Mouse (Mus musculus): Measurements from ENCODE around the gene Smpd1. TPM values are rescaled to one million over a fixed set of nuclear protein-coding genes. Genes with fewer than 3 reads are reported as not detected.

The Smpd1 gene
- total RNA-seq, 1 experiment from 2014 or later = 49.1 TPM

DNA sequence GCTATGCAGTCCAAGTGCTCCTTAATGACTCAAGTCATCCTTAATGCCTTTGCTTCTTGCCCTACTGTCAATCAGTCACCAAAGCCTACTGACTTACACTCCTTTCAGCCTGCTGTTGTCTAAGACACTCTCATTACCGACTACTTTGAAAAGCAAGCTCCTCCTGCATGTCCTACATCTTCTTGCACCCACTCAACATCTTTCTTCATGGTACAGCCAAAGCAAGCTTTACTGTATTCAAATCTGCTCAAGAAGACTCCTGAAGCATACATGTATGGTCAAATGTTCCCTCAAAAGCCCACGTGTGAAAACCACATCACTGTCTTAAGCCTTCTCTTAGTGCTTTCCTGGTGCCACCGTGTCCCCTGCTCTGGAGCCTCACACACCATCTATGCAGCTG is 9.2 kb downstream of the Smpd1 start:
- DNase-seq = no peak

DNA sequence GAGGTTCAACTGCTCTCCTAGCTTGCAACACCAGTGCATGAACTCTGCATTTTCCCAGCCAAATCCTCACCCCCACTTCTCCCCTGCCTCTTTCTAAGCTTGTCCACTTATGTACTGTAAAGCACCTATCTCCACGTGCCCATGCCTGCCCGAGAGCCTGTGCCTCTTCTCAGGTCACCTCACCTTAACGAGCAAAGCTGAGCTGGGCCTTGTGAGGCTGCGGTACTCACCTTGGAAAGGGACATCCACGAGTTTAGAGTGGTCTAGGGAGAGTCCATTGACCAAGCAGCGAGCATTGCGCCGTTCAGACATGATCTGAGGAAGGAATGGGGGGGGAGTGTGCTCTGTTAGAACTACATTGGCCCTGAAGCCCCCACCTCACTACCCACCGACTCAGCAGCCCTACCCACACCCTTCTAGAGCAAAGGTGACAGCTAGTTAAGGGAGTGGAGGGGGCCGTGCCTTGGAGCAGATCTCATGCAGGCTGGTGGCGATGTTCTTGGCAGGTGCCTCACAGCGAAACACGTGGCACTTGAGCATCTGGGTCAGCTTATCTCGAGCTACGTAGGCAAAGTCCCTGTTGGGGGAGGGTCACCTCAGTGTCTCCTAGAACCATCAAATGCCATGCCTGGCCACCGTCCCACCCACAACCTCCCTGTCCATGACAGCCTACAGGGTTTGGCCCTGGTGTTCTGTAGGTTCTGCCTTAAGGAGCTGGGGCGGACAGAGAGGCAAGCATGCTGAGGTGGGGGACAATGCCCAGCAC is 11.1 kb downstream of the Smpd1 start:
- no peak for DNase-seq

DNA sequence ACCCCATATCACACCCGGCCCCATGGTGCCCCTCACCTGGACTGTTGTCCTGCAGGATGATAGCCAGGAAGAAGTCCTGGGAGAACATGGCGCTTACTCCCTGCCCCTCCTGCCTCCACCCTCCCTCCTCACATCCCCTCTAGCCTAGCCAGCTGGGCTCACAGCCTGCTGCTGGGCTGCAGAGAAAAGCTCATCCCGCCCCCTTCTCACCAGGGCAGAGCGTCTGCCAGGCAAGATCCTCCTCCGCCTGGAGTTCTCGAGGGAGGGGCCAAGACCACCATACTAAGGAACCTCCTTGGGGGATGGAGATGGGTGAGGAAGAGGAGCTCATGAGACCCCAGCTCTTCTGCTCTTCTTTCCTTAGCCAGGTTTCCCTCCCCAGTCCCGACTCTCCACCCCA is 14.4 kb downstream of the Smpd1 start:
- DNase-seq = no peak

DNA sequence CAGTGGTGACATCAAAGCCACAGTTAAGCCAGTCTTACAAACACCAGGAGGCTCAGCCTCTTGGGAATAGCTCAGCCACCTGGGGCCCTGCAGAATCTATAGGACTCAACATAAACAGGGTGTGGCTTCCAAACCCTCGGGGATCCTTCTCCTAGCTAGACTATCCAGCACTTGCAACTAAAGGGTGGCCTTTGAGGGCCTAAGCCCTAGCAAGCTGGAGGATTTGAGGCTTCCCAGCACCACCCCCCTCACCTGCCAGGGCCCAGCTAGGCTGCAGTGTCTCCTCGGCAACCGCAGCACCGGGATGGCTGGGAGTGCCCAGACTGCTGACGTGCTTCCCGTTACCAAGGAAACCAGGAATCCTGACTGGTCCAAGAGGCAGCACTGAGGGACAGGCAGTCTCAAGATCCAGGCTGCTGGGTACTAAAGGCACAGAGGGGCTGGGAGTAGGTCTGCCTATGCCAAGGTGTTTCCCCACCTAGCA is 14.9 kb downstream of the Smpd1 start:
- peak; percentile 42 for DNase-seq

DNA sequence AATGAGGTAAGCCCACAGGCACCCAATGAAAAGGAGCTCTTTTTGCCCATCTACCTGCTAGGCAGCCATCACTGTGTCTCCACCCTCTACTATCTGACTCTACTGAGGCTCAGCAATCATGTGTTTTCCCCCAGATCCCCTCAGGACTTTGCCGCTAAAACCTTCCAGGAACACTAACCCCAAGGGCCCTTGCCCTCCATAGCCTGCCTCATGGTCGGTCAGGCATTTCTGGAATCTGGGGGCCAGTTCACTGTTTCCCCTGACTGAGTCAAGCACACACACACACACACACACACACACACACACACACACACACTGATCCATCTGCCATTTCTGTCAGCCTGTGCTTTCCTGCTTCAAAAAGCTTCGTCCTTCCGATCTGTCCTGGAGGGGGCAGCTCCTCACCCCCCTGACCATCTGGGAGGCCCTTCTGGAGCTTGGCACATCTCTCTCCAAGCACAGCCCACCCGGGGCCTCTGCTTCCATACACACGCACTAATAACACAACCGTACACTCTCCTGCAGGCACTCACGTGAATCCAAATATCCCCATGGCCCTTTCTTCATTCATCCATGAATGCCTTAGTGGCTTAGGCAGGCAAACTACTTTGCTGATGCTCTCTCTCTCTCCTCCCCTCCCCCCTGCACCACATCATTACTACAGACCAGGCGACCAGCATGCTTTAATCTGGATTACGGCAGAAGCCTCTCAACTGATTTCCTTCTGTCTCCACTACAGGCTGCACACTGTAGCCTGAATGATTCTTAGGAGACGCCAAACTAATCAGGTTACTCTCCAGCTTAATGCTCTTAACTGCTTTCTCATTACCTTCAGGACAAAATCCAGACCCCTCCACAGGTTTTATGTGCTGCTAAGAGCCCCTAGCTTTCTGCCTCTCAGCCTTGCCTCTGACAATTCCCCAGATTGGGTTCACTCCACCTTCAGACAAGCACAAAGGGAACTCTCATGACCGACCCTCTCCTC is 15.6 kb downstream of the Smpd1 start:
- no peak for DNase-seq

DNA sequence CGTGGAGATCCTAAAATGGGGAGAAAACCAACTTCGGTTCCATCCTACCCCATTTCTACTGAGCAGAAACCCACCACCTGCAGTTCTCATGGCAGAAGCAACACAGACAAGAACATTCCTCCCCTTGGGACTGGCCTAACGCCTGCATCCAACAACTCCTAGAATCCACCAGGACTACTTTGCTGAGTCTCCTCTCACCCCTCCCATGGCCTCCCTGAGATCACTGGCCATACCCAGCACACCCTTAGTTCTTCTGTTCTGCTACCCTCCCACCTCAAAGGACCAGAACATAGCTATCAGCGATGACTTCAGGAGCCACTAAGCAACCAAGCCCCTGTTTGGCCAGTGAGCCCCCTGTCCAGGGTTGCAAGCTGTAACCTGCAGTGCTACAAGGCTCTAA is 16.6 kb downstream of the Smpd1 start:
- no peak for DNase-seq

DNA sequence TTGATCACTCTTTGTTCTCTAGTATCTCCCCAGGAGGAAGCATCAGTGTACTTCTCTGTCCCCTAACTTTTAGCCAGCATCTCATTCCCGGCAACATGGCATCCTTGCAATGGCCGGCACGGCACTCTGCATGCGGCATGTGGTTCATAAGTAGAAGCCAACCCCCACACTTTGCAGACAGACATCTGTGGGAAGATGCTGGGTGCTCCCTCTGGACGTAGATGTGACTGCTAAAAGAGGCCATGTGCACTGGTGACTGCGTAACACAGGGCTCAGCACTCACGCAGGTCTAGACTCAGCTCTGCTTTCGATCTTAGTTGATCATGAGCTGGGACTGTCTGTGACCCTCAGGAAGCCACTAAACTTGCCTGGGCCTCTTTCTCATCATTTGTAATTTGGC is 18.8 kb downstream of the Smpd1 start:
- DNase-seq = no peak

DNA sequence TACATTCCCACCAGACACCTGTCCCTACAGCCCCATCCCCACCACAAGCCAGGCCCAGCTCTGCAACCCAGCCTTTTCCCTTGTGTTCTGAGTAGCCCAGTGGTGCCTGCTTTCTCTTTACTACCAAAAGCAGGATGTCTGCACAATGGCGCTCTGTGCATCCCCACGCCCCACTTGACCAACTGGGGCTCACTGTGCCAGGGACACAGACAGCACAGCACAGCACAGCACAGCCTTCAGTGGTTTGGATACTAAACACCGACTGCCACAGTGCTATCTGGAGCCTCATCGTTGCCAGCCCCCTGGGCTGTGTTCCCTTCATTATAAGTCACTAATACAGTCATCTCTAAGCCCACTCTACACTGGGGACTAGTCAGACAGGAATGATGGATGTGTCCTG is 20.4 kb downstream of the Smpd1 start:
- no peak for DNase-seq

DNA sequence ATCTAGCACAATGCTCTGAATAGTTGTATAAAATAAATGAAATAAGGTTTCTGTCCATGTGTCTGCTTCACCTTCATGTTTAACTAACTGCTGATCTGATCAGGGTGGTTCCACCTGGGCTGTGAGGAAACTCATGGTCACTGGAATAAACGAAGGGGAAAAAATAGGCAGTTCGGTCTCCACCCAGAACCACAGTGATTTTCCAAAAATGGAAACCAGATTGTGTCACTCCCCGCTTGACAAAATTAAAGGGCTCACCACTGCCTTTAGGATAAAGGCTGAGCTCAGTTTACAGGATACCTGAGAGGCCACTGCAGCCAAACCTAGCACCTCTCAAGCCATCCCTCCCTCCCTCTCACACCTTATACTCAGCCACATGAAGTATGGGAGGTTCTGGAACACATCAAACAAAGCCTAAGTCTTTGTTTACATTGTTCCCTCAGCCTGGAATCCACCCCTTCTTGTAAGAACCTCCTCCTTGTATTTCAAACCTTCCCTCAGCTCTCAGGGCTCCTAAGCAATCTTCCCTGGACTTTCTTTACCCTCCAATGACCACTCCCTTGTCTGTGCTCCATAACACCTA is 22.1 kb downstream of the Smpd1 start:
- DNase-seq = no peak

DNA sequence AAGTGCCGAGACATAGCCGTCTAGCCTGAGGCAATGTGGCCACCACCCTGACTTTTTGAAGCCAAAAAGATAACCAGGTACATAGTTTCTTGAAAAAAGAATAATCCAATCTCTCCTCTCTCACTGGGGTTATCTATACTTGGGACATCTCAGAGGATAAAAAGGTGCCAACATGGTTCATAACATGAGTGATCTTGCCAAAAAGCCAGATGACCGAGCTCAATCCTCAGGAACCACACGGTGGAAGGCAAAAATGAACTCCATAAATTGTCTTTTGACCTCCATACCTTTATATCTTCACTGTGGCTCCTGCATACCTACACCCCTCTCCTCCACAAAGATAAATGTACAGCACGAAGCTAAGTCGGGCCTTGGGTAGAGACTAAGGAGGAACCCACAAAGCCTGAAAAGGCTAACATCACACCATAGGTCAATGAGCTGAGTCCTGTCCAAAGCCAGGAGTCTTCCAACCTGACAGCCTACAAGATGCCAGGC is 23.3 kb downstream of the Smpd1 start:
- DNase-seq = no peak

DNA sequence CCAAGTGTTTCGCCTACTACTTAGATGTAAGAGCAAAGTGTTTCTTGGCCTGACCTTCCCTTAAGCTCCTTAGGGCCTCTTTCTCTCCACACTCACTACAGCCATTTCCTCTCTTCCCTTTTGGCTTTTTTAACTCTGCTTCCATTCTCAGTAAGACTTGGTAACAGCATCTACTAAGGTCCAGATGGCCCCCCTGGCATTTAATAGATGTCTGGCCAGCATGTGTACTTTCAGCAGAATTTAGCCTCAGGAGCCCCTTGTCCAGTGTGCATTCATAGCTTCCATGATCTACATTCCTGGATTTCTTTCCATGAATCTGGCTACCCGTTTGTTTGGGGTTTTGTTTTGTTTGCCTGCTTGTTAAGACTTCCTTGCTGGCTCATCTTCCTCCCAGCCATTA is 24.3 kb downstream of the Smpd1 start:
- no peak for DNase-seq

DNA sequence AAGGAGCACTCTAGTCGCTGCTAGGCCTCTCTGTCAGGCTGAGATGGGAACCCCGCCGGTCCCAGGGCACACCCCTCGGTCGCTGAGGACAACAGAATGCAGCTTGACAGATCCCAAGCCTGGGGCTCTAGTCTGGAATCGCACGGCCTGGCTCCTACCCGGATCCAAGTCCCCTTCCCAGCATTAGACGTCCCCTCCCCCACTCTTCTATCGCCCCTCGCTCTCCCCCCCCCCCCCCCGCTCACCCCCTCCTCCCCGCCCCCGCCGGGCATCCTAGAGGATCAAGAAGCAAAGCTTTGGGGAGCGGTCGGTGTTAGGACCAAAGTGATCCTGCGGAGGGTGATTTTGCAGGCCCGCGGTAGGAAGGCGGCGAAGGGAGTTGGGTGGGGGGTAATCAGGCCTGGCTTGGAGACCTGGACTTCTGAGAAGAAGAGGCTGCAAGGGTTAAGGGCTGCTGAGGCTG is 26.5 kb downstream of the Smpd1 start:
- no peak for DNase-seq

DNA sequence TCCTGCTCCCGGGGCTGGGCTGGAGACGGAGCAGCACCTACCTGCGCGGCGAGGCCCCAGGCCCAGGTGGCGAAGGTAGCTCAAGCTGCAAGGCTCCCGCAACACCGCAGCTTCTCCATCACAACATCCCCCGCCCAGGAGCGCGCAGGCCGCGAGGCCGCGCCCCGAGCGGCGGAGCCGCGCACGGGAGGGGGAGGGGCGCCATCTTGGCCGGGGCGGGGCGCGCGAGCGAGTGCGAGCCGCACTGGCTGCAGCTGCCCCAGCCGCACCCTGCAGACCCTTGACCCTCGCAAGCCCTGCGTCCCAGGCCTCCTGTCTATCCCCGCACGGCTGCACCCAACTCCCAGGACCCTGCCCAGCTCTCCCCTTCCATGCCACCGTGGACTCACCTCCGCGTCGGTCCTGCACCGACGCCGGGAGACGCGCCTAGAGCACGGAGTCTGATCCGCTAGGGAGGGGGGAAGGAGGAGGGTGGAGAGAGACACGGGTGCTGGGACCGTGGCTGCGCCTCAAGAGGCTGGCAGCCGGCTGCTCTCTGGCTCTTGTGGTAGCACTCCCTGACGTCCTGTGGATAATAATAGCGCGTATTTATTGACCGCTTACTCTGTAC is 27.0 kb downstream of the Smpd1 start, which contains the start of gene Apbb1:
Gene Apbb1 (minus strand): TSS at position 560 of the 610 bp plus-strand sequence.
- peak; percentile 79 for DNase-seq

DNA sequence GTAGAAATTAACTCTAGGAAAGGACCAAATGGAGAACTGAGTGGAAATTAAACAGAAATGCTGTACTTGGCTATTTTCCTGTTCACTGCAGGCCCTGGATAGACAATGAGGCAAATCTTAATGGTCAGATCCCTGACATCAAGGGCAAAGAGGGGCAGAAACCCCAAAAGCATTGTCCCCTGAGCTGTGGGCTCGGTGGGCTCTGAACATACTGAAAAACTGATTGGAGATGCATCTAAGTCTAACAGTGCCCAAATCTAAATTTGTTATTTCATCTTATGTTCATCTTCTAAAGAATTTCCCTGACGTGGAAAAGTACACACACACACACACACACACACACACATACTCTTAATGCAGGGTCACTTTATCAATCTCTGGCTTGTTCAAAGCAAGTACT is 27.8 kb downstream of the Smpd1 start:
- no peak for DNase-seq

DNA sequence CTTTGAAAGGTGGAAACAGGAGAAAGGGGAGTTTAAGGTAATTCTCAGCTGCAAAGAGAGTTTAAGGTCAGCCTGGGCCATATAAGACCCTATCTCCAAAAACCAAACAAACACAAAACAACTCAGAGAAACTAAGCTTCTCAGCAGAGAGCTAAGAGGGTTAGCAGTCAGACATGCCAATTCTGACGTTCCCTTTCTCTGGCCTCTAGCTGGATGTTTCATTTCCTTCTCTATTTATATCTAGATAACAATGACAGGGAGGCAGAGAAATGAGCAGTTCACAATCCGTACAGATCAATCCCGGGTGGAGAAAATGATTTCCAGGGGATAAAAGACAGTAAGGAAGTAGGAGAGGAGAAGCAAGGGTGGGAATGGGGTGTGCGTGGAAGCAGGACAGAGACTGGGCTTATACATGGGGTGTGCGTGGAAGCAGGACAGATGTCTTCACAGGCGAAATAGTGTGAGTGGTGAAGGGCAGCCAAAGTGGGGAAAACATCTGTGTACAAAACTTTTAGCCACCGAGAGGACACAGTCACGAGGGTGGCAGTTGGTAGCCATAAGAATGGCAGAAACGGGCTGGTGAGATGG is 34.3 kb downstream of the Smpd1 start:
- DNase-seq = no peak

DNA sequence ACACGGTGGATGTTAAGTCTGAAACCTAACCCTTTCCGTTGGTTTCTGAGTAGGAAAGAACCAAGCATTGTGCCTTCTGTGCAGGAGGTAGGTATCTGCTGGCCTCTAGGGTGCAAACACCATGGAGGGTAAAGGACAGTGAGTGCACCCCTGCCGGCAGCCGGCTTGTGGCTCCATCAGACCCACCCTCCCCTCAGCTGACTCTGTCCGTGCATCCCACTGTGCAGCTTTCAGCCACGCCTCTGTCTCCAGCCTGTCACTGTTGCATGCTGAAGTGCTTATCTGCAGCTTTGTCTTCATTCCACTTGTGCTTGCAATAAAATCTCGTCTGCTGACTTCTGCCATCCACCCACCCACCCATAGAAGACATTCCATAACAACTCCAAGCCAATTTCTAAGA is 35.9 kb downstream of the Smpd1 start:
- DNase-seq = no peak

DNA sequence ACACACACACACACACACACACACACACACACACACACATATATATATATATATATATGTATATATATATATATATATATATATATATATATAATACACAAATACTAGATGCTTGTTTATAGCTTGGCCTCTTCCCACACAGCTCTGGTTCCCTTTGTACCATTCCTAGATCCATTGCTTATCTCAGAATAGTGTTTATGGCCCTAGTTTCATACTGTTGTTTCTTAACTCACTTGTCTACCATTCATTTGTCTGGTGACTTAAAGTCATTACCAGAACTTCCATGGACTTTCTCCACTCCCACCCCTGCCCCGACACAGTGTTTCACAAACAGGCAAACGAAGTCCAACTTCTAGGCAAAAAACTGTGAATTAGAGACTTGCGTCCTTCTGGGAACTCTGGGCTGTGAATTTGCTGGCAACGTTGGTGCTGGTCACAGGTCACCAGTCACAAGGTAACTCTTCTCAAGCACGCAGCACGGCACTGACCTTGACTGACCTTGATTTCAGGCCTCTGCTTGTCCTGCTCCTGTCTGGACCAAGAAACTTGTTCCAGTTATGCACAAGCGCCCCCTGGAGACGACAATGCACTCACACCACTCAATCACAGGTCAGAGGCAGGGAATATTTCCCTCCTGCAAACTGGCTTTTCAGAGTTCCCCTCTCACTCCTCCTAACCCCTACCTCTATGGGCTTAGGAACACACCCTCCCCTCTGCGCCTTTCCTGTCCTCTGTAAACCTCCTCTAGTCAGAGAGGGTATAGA is 48.9 kb downstream of the Smpd1 start:
- peak; percentile 74 for DNase-seq
